Mouse (Mus musculus) cerebellum, postnatal 4 days (tissue): Measurements from ENCODE around the gene Wdr73.

Experiments used
- DNase-seq, 2 experiments: peaks; one replicate each; pipeline ENCODE4 v3.0.0; 2022; ENCODE audit warnings: low spot score in 2 of 2, mixed read lengths in 1 of 2

Gene Wdr73

DNA sequence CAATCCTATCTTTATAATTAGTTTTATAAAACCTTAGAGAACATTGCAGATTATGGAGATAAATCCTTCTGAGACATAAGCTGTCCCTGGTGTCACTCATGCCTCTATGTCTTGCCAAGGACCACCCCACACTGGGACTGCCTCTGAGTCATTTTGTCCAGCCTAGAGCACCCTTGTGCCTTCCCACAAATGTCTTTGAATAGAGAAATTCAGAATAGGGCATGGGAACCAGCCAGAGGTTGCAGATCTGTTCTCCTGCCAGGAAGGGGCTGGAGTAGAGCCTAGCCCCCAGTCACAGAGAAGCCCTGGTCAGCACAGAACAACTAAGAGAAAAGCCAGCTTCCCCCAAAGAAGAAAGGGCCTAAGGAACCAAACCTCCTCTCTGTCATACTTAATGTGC lies 45.8 kb downstream of the Wdr73 start:
- no peak for DNase-seq

GRCm38 (mm10) chr7:80853218-80853617 lies 47.9 kb downstream of the Wdr73 start:
- DNase-seq = no peak

GRCm38 (mm10) chr7:80850520-80850919 lies 50.5 kb downstream of the Wdr73 start:
- no peak for DNase-seq

DNA sequence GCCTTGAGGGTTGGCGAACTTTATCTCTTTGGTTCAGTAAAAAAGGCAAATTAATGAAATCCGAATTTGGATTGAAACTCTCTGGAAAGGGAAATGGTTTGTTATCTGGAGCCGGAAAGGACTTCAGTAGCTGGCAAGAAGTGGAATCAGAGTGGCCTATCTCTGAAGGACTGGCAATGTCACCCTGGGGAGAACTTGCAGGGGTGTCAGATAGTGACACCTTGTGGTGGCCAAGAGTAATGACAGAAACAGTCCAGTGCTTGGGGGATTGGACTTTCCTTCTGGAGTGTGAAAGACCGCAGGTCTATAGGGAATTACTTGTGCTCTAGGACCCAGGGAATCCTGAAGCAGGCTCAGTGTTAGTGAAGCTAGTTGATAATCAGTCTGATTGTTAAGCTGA lies 51.4 kb downstream of the Wdr73 start:
- DNase-seq = no peak

DNA sequence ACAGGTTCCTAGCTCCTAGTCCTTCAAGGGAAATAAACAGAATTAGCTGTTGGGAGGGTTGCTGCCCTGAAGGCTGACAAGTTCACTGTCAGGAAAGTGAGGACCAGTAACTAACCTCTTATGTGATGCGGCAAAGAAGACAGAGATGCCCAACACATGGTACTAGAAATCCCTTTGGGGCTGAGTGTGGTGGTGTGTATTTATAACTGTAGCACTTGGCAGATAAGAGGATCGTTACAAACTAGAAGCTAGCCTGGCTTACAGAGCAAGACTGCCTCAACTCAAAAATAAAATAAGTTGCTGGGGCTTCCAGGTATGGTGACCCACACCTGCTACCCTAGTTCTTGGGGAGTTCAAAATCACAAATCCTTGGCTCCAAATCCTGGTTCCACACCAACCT lies 51.8 kb downstream of the Wdr73 start:
- no peak for DNase-seq

- no peak for DNase-seq
These were observed 54.4 kb downstream of the Wdr73 start for GRCm38 (mm10) chr7:80846709-80847108.

DNA sequence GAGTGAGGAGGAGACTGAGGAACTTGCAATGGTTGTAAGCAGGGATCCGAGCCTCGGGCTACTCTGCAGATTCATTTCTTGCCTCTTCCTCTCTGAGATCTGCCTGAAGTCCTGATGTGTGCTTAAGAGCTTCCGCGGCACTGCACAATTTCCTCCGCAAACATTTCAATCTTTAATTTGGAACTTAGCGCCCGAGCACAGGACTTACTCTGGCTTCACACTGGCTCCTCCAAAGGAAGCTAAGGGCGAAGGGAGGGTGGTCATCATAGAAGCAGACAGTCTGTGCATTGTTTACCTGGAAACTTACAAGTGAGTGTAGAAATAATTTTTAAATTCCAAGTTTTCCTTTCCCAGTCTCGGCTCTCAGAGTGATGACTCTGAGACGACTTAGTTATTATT lies 54.8 kb downstream of the Wdr73 start:
- no peak for DNase-seq

DNA sequence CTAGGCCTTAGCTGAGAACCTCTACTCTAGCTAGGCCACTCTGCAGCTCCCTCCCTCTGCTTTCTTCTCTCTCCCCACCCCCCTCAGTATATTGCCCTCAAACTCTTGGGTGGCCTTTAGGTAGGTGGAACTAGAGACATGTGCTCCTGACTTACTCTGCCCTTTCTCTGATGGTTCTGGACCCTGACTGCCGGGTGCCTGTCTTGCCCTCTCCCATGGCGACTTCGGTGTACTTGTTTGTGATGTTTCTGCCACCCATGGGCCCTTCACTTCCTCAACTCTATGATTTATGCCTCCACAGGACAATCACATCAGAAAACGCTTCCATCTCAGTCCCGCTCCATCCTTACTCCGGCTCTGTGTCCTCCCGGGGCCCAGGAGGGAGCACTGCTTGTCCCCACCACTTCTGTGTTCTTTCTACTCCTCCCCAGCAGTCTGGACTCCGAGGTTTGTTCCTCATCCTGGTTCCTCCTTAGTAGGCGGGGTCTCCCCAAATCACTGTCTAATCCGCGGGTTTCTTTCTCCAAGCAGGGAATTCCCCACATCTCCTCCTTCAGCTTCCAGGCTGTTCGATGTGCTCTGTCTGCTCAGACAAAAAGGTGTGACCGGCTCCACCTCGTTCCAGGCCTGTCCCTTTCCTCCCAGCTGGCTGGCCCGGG lies 55.3 kb downstream of the Wdr73 start:
- DNase-seq = no peak

- DNase-seq = no peak
These were observed 56.4 kb downstream of the Wdr73 start for GRCm38 (mm10) chr7:80844691-80845090.

DNA sequence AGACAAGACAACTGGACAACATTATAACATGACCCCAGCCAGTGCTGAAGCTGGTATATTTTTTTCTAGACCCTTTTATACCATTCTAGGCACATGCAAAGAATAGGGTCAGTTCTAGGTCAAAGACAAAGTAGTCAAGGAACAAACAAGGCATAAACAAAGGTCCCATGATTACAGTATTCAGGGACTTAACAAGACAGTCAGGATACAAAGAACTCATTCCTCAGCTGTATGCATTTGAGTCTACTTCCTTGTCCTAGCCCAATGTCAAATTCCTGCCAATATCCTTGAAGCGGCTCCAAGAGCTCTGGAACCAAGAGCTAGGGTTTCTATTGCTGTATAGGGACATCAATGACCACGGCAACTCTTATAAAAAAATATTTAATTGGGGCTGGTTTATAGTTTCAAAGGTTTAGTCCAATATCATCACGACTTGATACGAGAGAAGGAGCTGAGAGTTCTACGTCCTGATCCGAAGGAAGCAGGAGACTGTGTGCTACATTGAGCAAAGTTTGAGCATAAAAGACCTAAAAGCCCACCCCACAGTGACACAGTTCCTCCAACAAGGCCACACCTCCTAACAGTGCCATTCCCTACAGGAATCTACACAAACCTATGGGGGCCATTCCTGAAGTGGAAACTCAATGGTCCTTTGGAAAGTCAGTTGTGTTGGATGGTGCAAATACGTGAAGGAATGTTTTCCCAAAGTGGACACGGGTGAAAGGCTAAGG lies 57.0 kb downstream of the Wdr73 start:
- DNase-seq = no peak

DNA sequence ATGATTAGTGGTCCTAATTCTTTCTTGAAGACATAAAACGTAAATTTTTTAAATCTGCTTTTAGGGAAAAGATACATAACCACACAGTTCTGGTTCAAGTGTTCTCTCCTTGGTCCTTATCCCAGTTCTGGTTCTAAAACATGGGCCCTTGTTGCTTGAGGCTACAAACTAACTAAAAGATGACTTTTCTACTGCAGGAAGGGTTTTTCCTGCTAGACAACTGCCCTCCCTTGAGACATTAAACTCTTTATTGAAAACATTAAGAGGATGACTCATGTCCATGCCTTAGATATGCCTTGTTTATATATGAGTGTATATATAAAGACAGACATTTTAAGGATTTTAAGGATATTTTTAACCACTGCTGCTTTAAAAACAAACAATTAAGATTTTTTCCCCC lies 57.9 kb downstream of the Wdr73 start:
- DNase-seq = no peak

GRCm38 (mm10) chr7:80842132-80842531 lies 58.9 kb downstream of the Wdr73 start:
- DNase-seq = no peak

- no peak for DNase-seq
These were observed 60.1 kb downstream of the Wdr73 start for GRCm38 (mm10) chr7:80840937-80841336.
